9 mouse cellular contexts compared by ENCODE assay signal in the genomic region with DNA sequence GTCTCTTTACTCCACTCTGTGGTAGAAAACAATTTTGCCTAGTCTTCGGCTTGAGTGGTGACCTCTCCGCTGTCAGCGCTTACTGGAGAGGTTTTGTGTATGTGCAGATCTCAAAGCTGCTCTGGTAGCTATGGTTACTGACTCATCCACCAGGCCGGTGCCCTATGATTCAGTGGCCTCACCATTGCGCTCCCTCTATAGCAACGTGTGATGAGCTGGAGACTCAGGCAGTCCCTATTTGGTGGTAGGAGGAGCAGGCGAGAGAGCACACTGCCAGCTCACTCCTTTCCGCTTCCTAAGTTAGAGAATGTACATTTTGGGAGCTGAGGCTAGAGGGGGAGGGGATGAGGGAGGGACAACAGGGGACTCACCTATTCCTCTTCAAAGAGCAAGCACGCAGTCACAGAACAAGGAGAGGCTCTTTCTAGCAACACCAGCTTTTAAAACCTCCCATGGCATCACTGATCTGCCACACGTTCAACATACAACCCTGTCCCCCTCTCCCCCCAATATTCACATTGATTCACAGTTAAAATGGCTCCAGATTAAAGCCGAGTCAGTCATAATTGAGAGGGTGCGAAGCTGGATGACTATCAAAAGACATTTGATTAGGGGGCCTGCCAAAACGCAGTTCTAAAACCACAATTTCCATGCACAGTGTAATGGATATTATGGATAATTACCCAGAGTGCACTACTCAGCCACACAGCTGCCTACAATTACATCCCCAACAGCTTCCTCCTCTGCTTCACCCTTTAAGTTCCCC. TPM values are rescaled to one million over a fixed set of nuclear protein-coding genes. Genes with fewer than 3 reads are reported as not detected.
DNase-seq lines count a peak whose midpoint lies in the region; ATAC-seq lines count a peak whose summit lies in the region.
"Had no signal": no experiment of that assay in that cellular context is flagged by ENCODE, and none has a peak within 500 bp of the region (broad histone marks: within the 10 kb centered on the region; RNA-seq: fewer than 3 reads in every experiment).

No protein-coding gene starts in this region.

- no peak overlapping the region for H3K27ac ChIP-seq in lung, embryonic 16.5 days (ENCODE audit: low read length)
- peak overlapping the region; percentile 39; the same call in 1 of the 2 replicates for H3K27ac ChIP-seq in embryonic facial prominence, embryonic 13.5 days
- H3K27ac ChIP-seq in limb, embryonic 15.5 days: 0 out of 2 replicates have a peak overlapping the region, but pooled peaks have one; percentile 27

- ATAC-seq in lung, embryonic 16.5 days (ENCODE audit: low read depth): peak; percentile 53; the same call in 1 of the 2 replicates
- peak; percentile 49; the same call in 1 of the 2 replicates for ATAC-seq in embryonic facial prominence, embryonic 13.5 days (ENCODE audit: insufficient number of reproducible peaks, insufficient read depth, low FRiP score, low TSS enrichment, low read depth)
- no peak for ATAC-seq in limb, embryonic 15.5 days (ENCODE audit: insufficient number of reproducible peaks, low FRiP score, low TSS enrichment, low read depth)

- no peaks in the 10 kb centered on the region; the same call in 1 of the 2 replicates for H3K4me1 ChIP-seq in lung, embryonic 16.5 days (replicated peaks; ENCODE audit: control insufficient read depth, insufficient read depth, low read length)
- H3K4me1 ChIP-seq in embryonic facial prominence, embryonic 13.5 days: peaks cover 18% of the 10 kb centered on the region
- peaks cover 19% of the 10 kb centered on the region for H3K4me1 ChIP-seq in limb, embryonic 15.5 days

- peaks cover 18% of the 10 kb centered on the region for H3K36me3 ChIP-seq in lung, embryonic 16.5 days (ENCODE audit: control insufficient read depth, insufficient read depth, low read length)
- peaks cover 23% of the 10 kb centered on the region; the same call in 1 of the 2 replicates for H3K36me3 ChIP-seq in embryonic facial prominence, embryonic 13.5 days
- peaks cover 40% of the 10 kb centered on the region for H3K36me3 ChIP-seq in limb, embryonic 15.5 days

- H3K4me2 ChIP-seq in lung, embryonic 16.5 days (ENCODE audit: low read depth, low read length): no peak overlapping the region
- H3K4me2 ChIP-seq in embryonic facial prominence, embryonic 13.5 days: peak overlapping the region; percentile 9; the same call in 1 of the 2 replicates
- no peak overlapping the region for H3K4me2 ChIP-seq in limb, embryonic 15.5 days

- no peak for DNase-seq in lung, postnatal 36 days
- peak; percentile 81 to 82 for DNase-seq in adrenal gland, adult (ENCODE audit: inconsistent age in 2 of 2, low spot score in 1 of 2)
- no peak for DNase-seq in spleen, postnatal 36 days (ENCODE audit: low spot score in 2 of 2)
- no peak for DNase-seq in cerebellum, adult 18-20 months
- DNase-seq in thymus, postnatal 14 days: no peak
- DNase-seq: embryo, embryonic 11 days had no signal

- H3K9me3 ChIP-seq in lung, embryonic 16.5 days (ENCODE audit: control insufficient read depth, low read length): no peaks in the 10 kb centered on the region
- H3K9me3 ChIP-seq in embryonic facial prominence, embryonic 13.5 days: no peaks in the 10 kb centered on the region
- H3K9me3 ChIP-seq in limb, embryonic 15.5 days: no peaks in the 10 kb centered on the region

- no peaks in the 10 kb centered on the region for H3K27me3 ChIP-seq in lung, embryonic 16.5 days (ENCODE audit: control insufficient read depth, insufficient read depth, low read depth, low read length)
- no peaks in the 10 kb centered on the region for H3K27me3 ChIP-seq in embryonic facial prominence, embryonic 13.5 days
- H3K27me3 ChIP-seq in limb, embryonic 15.5 days: no peaks in the 10 kb centered on the region

- no peak overlapping the region for H3K4me3 ChIP-seq in lung, embryonic 16.5 days (ENCODE audit: low read length)
- no peak overlapping the region for H3K4me3 ChIP-seq in embryonic facial prominence, embryonic 13.5 days
- no peak overlapping the region for H3K4me3 ChIP-seq in limb, embryonic 15.5 days

- WGBS in lung, embryonic 16.5 days: 56% methylated on average over 13 of the region's 13 CpGs
- WGBS in embryonic facial prominence, embryonic 13.5 days: 55% methylated on average over 13 of the region's 13 CpGs
- 63% methylated on average over 13 of the region's 13 CpGs for WGBS in limb, embryonic 15.5 days

- no peak overlapping the region for H3K9ac ChIP-seq in lung, embryonic 16.5 days (ENCODE audit: low read length)
- H3K9ac ChIP-seq in embryonic facial prominence, embryonic 13.5 days: no peak overlapping the region
- H3K9ac ChIP-seq in limb, embryonic 15.5 days: no peak overlapping the region

RNA-seq across cellular contexts. Expression of gene Etv5, which starts 50.2 kb away (rescaled TPM):
- 188 and 201 TPM in 2 replicates for polyA plus RNA-seq in lung, embryonic 16.5 days (2015; fragmentation: Nextera tagmentation; extraction: Ambion mirVana)
- polyA plus RNA-seq in embryonic facial prominence, embryonic 13.5 days (2015; fragmentation: Nextera tagmentation; extraction: Ambion mirVana): 30.2 and 31.1 TPM in 2 replicates
- polyA plus RNA-seq in limb, embryonic 15.5 days (2015; fragmentation: Nextera tagmentation; extraction: Ambion mirVana): 27.5 and 33.7 TPM in 2 replicates

Comparison
In these comparisons a context has a peak if more than half of its experiments do, and no peak if none do; other contexts are left out.
1. DNase-seq: peak in adrenal gland, adult (2 of 2); none in lung, postnatal 36 days (single experiment), spleen, postnatal 36 days (0 of 2), cerebellum, adult 18-20 months (0 of 2) and thymus, postnatal 14 days (single experiment).